8 mouse cellular contexts compared by ENCODE assay signal in the genomic region with DNA sequence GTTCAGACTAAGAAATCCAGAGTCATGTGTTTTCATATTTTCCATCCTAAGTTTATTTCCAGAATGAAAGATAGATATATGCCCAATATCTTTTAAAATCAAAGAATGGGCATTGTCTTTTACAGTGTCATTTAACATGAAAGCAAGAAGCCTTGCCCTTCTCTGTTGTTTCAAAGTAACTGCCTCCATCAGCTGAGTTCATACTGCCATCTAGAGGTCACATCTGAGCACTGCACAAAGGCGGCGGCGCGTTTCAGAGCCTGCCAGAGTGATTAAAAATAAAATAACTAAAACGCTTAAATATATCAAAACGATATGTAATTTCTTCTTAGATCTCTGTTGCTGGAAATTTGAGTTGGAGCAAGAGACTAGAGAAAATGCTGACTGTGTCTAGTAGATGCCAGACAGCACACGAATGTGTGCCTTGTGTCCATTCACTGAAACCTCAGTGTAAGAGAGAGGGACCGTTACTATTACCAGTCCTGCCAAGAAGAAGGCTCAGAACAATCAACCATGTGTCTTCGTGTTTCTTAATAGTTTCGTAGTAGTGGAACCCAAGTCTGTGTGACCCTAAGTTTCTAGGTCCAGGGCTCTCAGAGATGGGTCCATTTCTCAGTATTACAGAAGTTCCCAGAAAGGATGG.
A peak's percentile ranks its signal among the peaks of the same experiment; 100 is the strongest.
DNase-seq lines count a peak whose midpoint lies in the region; ATAC-seq and TF ChIP-seq lines count a peak whose summit lies in the region.

No protein-coding gene starts in this region.

- H3K27me3 ChIP-seq in forebrain, embryonic 13.5 days = no peaks in the 10 kb centered on the region; the same call in 1 of the 2 replicates
- no peaks in the 10 kb centered on the region; the same call in 1 of the 2 replicates for H3K27me3 ChIP-seq in hindbrain, embryonic 15.5 days
- H3K27me3 ChIP-seq in myocyte (ENCODE audit: control insufficient read depth, insufficient read depth, insufficient read length) = peaks cover 7% of the 10 kb centered on the region

- intact Hi-C loops in left cerebral cortex, postnatal 14 days (cut with DNase I) = loop anchor here (2.0 kb wide), 1 partner anchor 397 kb away; no protein-coding TSS in a partner anchor

- no peaks in the 10 kb centered on the region for H3K9me3 ChIP-seq in forebrain, embryonic 13.5 days (replicated peaks)
- H3K9me3 ChIP-seq in hindbrain, embryonic 15.5 days = no peaks in the 10 kb centered on the region

- 24% methylated on average over 10 of the region's 10 CpGs for WGBS in forebrain, embryonic 13.5 days
- WGBS in hindbrain, embryonic 15.5 days = 24% methylated on average over 10 of the region's 10 CpGs

- no peak overlapping the region for H3K4me2 ChIP-seq in forebrain, embryonic 13.5 days
- H3K4me2 ChIP-seq in hindbrain, embryonic 15.5 days = peak overlapping the region; percentile 16; the same call in 1 of the 2 replicates
- peak overlapping the region; percentile 36 for H3K4me2 ChIP-seq in myocyte (ENCODE audit: low read depth)

- no peaks in the 10 kb centered on the region for H3K36me3 ChIP-seq in forebrain, embryonic 13.5 days (ENCODE audit: poor library complexity, severe bottlenecking)
- H3K36me3 ChIP-seq in hindbrain, embryonic 15.5 days = no peaks in the 10 kb centered on the region
- no peaks in the 10 kb centered on the region for H3K36me3 ChIP-seq in myocyte (ENCODE audit: control insufficient read depth, insufficient read depth)

- ATAC-seq in forebrain, embryonic 13.5 days = peak; percentile 72
- 0 out of 2 replicates have a peak, but pooled peaks have one; percentile 63 for ATAC-seq in hindbrain, embryonic 15.5 days (ENCODE audit: low FRiP score, low read depth)

- no peak for TF ChIP-seq POLR2A in myocyte (IDR thresholded peaks at IDR 0.05; ENCODE audit: insufficient read length, low read depth)

- no peaks in the 10 kb centered on the region for H3K79me2 ChIP-seq in myocyte (ENCODE audit: control insufficient read depth, insufficient read depth)

- no peaks in the 10 kb centered on the region for H3K4me1 ChIP-seq in forebrain, embryonic 13.5 days
- no peaks in the 10 kb centered on the region for H3K4me1 ChIP-seq in hindbrain, embryonic 15.5 days (replicated peaks)

- no peak overlapping the region for H3K27ac ChIP-seq in forebrain, embryonic 13.5 days
- H3K27ac ChIP-seq in hindbrain, embryonic 15.5 days (replicated peaks) = no peak overlapping the region

- DNase-seq in ovary, postnatal 10 days (ENCODE audit: low spot score) = peak; percentile 55
- no peak for DNase-seq in ovary, adult 18-20 months (ENCODE audit: low spot score)
- DNase-seq in brain, embryonic 18.5 days (ENCODE audit: low read depth, low spot score) = peak; percentile 55
- DNase-seq in left cerebral cortex, postnatal 14 days (ENCODE audit: low spot score in 2 of 2) = peak; percentile 55 to 84
- DNase-seq in thymus, postnatal 25 days = peak; percentile 38

- no peak overlapping the region for H3ac ChIP-seq in myocyte (ENCODE audit: control insufficient read depth, insufficient read length)

- H3K4me3 ChIP-seq in forebrain, embryonic 13.5 days = no peak overlapping the region
- H3K4me3 ChIP-seq in hindbrain, embryonic 15.5 days = no peak overlapping the region
- H3K4me3 ChIP-seq in myocyte = no peak overlapping the region

- H3K9ac ChIP-seq in forebrain, embryonic 13.5 days = no peak overlapping the region
- H3K9ac ChIP-seq in hindbrain, embryonic 15.5 days = no peak overlapping the region

TF ChIP-seq in myocyte, 11 proteins besides CTCF, POLR2A, EP300 and RAD21:
- TF ChIP-seq SRF (IDR thresholded peaks at IDR 0.05; ENCODE audit: control insufficient read depth, insufficient read length, low read depth) (no peak), CEBPB (IDR thresholded peaks at IDR 0.05; ENCODE audit: insufficient read depth, poor library complexity, severe bottlenecking) (no peak), TCF12 (IDR thresholded peaks at IDR 0.05; ENCODE audit: insufficient read depth, poor library complexity, severe bottlenecking) (no peak), E2F4 (IDR thresholded peaks at IDR 0.05; ENCODE audit: insufficient read depth) (no peak), TCF3 (IDR thresholded peaks at IDR 0.05; ENCODE audit: insufficient read length, low read depth) (no peak), USF1 (IDR thresholded peaks at IDR 0.05; ENCODE audit: low read depth) (no peak), POLR2AphosphoS2 (IDR thresholded peaks at IDR 0.05; ENCODE audit: insufficient read length, low read depth) (no peak)
